Mouse (Mus musculus) liver, adult 2 months (tissue): ENCODE data around the gene Ptbp2.

Experiments
- CTCF ChIP-seq: fragments of 200-500 bp; IDR thresholded peaks from 2 replicates; pipeline ENCODE4 v1.5.1; 2011; ENCODE audit warnings: low read depth, low read length, control low read depth
- POLR2A ChIP-seq: fragments of 200-500 bp; IDR thresholded peaks from 2 replicates; pipeline ENCODE4 v1.6.1; 2011; ENCODE audit warnings: low read length, control low read depth; ENCODE audit not compliant: insufficient read depth; ENCODE audit errors: extremely low read depth

DNA sequence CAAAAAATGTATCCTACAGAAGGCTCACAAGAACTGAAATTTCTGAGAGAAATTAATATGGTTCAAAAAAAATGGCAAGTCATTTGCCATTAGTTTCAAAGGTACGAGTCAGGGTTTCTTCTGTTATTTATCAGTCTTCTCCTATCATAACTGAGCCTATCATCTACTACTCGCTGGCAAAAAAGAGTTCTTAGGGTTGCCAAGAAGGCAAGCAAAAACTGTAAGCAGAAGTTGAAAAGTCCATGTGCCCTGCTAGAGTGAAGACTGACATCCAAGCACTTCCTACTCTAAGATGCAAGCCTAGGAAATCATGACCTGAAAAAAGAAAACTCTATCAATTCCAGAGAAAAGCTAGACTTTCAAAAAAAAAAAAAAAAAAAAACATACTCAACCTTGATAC is 20.5 kb downstream of the Ptbp2 start:
- TF ChIP-seq POLR2A = no peak
- no peak for TF ChIP-seq CTCF
